Mouse (Mus musculus): ENCODE measurements around the gene Cdan1. TPM values are rescaled to one million over a fixed set of nuclear protein-coding genes. Genes with fewer than 3 reads are reported as not detected.
"Not testable (repeated sequence)": the region's sequence is repeated elsewhere in the genome, so short reads cannot be mapped to it uniquely, and the experiment has no call there.

Cdan1 gene
- polyA plus RNA-seq, 1 experiment from 2014 or later = 7.8 TPM

DNA sequence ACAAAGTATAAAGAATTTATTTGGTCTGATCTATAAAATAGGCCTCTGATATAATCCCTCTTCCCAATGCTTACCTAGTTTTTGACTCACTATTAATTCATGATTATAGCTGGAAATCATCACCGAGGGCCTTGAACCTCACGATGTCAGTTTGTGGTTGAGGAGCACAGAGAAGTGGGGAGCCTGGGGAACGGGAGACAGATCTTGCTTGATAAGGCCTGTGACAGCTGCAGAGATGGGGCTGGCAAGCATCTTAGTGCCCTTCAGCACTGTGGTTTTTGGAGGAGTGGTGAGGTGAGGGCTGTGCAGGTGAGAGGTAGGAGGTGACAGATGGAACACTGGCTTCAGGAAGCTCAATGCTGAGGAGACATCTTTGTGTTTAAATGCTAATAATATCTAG lies 139.8 kb downstream of the Cdan1 start:
- Histone ChIP-seq H3K27ac (ENCODE audit: low read depth, low read length) (no peak overlapping the region), H3K4me3 (ENCODE audit: low read depth, low read length) (no peak overlapping the region), H3K9me3 (ENCODE audit: control insufficient read depth, low read length) (no peaks in the 10 kb centered on the region), H3K36me3 (ENCODE audit: control insufficient read depth, insufficient read depth, low read length) (peaks cover 10% of the 10 kb centered on the region), H3K9ac (replicated peaks; ENCODE audit: low read depth, low read length) (no peak overlapping the region), H3K4me2 (ENCODE audit: low read depth, low read length) (no peak overlapping the region), H3K27me3 (ENCODE audit: control insufficient read depth, insufficient read depth, low read length) (no peaks in the 10 kb centered on the region), H3K4me1 (ENCODE audit: control insufficient read depth, insufficient read depth, low read length) (no peaks in the 10 kb centered on the region)
- ATAC-seq (ENCODE audit: low read depth) = no peak
- WGBS = 93% methylated on average over 3 of the region's 3 CpGs

DNA sequence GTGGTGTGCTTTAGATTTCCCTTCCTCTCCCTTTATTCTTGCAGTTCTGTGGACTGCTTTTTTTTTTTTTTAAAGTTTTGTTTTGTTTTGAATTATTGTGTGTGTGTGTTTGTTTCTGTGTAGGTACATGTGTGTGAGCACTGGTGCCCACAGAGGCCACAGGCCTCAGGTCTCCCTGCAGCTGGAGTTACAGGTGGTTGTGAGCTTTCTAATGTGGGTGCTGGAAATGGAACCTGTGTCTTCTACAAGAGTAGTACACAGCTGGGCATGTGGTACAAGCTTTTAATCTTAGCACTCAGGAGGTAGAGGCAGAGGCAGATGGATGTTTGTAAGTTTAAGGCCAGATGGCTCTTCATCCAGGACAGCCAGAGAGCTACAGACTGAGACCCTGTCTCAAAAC lies 142.9 kb downstream of the Cdan1 start:
- Histone ChIP-seq H3K4me2 (ENCODE audit: low read depth, low read length) (no peak overlapping the region), H3K27ac (ENCODE audit: low read depth, low read length) (no peak overlapping the region), H3K27me3 (ENCODE audit: control insufficient read depth, insufficient read depth, low read length) (no peaks in the 10 kb centered on the region), H3K4me1 (ENCODE audit: control insufficient read depth, insufficient read depth, low read length) (no peaks in the 10 kb centered on the region), H3K4me3 (ENCODE audit: low read depth, low read length) (no peak overlapping the region), H3K9ac (replicated peaks; ENCODE audit: low read depth, low read length) (no peak overlapping the region), H3K9me3 (ENCODE audit: control insufficient read depth, low read length) (no peaks in the 10 kb centered on the region), H3K36me3 (ENCODE audit: control insufficient read depth, insufficient read depth, low read length) (no peaks in the 10 kb centered on the region)
- no peak for ATAC-seq (ENCODE audit: low read depth)

DNA sequence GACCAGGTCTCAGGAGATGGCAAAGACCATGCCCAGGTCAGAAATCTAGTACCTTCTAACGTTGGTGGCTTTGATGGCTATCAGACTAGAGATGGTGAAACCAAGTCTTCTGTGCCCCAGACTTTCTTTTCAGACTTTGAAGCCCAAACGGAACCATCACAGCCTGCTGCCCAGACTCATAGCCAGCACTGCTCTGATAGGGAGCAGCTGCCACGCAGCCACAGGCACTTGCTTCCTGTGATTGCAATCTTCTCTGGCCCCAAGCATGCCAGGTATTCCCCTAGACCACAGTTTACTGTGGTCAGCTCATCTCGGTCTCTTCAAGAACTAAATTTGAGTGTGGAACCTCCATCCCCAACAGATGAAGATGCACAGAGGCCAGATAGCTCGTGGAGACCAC lies 147.3 kb downstream of the Cdan1 start:
- H3K9me3 ChIP-seq (ENCODE audit: control insufficient read depth, low read length) = no peaks in the 10 kb centered on the region
- no peak for ATAC-seq (ENCODE audit: low read depth)
- H3K4me2 ChIP-seq (ENCODE audit: low read depth, low read length) = no peak overlapping the region
- H3K27ac ChIP-seq (ENCODE audit: low read depth, low read length) = no peak overlapping the region
- no peak overlapping the region for H3K9ac ChIP-seq (replicated peaks; ENCODE audit: low read depth, low read length)
- H3K4me1 ChIP-seq (ENCODE audit: control insufficient read depth, insufficient read depth, low read length) = no peaks in the 10 kb centered on the region
- no peak overlapping the region for H3K4me3 ChIP-seq (ENCODE audit: low read depth, low read length)
- H3K36me3 ChIP-seq (ENCODE audit: control insufficient read depth, insufficient read depth, low read length) = peaks cover 14% of the 10 kb centered on the region
- 77% methylated on average over 5 of the region's 5 CpGs for WGBS
- no peaks in the 10 kb centered on the region for H3K27me3 ChIP-seq (ENCODE audit: control insufficient read depth, insufficient read depth, low read length)

DNA sequence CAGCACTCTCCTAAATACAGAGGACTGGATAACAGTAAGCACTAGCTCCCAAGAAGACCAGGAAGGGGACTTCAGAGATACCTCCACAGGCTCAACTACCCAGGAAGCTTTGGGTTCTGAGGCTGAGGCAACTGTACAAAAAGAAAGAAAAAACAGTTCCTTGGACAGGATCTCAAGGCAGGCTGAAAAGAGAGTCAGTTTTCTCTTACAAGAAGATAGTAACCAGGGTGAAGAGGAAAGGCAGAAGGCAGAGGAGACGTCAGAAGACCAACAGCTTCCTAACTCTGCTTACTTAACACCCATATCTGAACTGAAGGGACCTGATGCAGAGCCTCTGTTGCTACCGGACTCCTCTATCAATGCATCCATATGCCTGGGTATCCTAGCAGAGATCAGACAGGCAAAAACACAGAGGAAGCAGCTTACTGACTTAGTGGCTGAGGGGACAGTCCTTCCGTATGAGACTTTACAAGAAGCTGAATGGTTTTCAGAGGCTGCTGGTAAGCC lies 149.5 kb downstream of the Cdan1 start:
- no peak for ATAC-seq (ENCODE audit: low read depth)

DNA sequence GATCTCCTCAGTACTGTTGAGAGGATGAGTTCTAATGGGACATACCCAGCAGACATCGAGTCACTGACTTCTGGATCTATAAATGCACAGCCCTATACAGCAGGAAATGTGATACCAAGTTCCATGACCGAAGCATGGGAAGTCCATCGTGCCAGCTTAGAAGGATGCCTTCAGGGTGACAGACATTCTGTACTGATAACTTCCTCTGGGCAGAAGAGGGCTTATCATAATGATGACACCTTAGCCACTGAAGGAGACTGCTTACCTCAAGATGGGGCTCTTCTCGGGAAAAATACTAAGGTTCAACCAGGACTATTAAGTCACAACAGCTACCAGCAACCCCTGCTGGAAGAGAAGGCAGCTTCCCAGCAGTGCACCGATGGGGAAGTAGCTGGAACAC lies 152.2 kb downstream of the Cdan1 start:
- H3K36me3 ChIP-seq (ENCODE audit: control insufficient read depth, insufficient read depth, low read length) = peaks cover 28% of the 10 kb centered on the region
- WGBS = 86% methylated on average over 5 of the region's 5 CpGs

More for the DNA sequence above, 149.5 kb downstream of the Cdan1 start:
- no peaks in the 10 kb centered on the region for H3K9me3 ChIP-seq (ENCODE audit: control insufficient read depth, low read length)
- H3K4me3 ChIP-seq (ENCODE audit: low read depth, low read length) = no peak overlapping the region
- H3K27me3 ChIP-seq (ENCODE audit: control insufficient read depth, insufficient read depth, low read length) = no peaks in the 10 kb centered on the region
- no peak overlapping the region for H3K27ac ChIP-seq (ENCODE audit: low read depth, low read length)
- H3K36me3 ChIP-seq (ENCODE audit: control insufficient read depth, insufficient read depth, low read length) = peaks cover 23% of the 10 kb centered on the region
- no peaks in the 10 kb centered on the region for H3K4me1 ChIP-seq (ENCODE audit: control insufficient read depth, insufficient read depth, low read length)
- H3K9ac ChIP-seq (replicated peaks; ENCODE audit: low read depth, low read length) = no peak overlapping the region
- 93% methylated on average over 3 of the region's 3 CpGs for WGBS
- H3K4me2 ChIP-seq (ENCODE audit: low read depth, low read length) = no peak overlapping the region

DNA sequence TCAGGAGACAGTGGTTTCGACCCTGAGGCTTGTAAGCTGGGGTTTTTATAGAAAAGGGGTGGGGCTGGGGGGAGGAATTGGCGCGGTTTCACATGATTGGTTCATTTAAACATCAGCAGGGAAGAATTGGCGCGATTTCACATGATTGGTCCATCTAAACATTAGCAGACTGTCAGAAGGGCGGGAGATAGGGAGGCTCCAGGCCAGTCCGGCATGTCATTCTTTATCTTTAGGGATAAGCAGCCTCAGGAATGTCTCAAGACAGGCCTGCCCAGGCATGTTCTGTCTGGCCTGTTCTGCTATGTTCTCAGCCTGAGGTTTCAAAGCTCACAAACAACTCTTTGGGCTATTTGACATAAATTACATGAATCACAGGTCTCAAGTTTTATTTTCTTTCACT lies 168.8 kb downstream of the Cdan1 start:
- not testable (repeated sequence) for H3K4me2 ChIP-seq (ENCODE audit: low read depth, low read length); H3K9ac ChIP-seq (replicated peaks; ENCODE audit: low read depth, low read length); H3K27ac ChIP-seq (ENCODE audit: low read depth, low read length); H3K4me1 ChIP-seq (ENCODE audit: control insufficient read depth, insufficient read depth, low read length); ATAC-seq (ENCODE audit: low read depth); H3K36me3 ChIP-seq (ENCODE audit: control insufficient read depth, insufficient read depth, low read length); H3K27me3 ChIP-seq (ENCODE audit: control insufficient read depth, insufficient read depth, low read length); H3K4me3 ChIP-seq (ENCODE audit: low read depth, low read length); H3K9me3 ChIP-seq (ENCODE audit: control insufficient read depth, low read length)
- 92% methylated on average over 7 of the region's 7 CpGs for WGBS

More for the DNA sequence above, 152.2 kb downstream of the Cdan1 start:
- Histone ChIP-seq H3K27ac (ENCODE audit: low read depth, low read length) (no peak overlapping the region), H3K4me2 (ENCODE audit: low read depth, low read length) (no peak overlapping the region), H3K4me3 (ENCODE audit: low read depth, low read length) (no peak overlapping the region), H3K9ac (replicated peaks; ENCODE audit: low read depth, low read length) (no peak overlapping the region), H3K9me3 (ENCODE audit: control insufficient read depth, low read length) (no peaks in the 10 kb centered on the region), H3K4me1 (ENCODE audit: control insufficient read depth, insufficient read depth, low read length) (no peaks in the 10 kb centered on the region), H3K27me3 (ENCODE audit: control insufficient read depth, insufficient read depth, low read length) (no peaks in the 10 kb centered on the region)
- ATAC-seq (ENCODE audit: low read depth) = no peak

DNA sequence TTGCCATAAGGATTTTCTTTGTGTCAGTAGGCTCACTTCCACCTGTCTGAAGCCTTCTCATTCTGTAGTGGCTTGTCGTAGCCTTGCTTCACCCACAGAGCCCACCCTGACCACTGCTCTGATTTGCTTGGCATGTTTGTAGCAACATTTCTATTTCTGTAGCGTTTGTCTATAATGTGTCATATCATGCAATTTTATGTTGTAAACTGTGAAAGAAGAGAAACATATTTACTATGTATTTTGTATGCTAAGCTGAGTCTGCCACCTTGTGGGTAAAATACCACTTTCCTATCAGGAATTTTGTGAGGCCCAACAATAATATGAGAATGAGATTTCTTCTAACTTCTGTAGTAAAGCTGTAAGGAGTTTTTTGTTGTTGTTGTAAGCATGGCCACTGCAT lies 179.7 kb downstream of the Cdan1 start:
- H3K27me3 ChIP-seq (ENCODE audit: control insufficient read depth, insufficient read depth, low read length) = no peaks in the 10 kb centered on the region
- no peak overlapping the region for H3K4me3 ChIP-seq (ENCODE audit: low read depth, low read length)
- H3K36me3 ChIP-seq (ENCODE audit: control insufficient read depth, insufficient read depth, low read length) = no peaks in the 10 kb centered on the region; the same call in 1 of the 2 replicates
- no peak overlapping the region for H3K4me2 ChIP-seq (ENCODE audit: low read depth, low read length)
- ATAC-seq (ENCODE audit: low read depth) = no peak
- H3K9ac ChIP-seq (replicated peaks; ENCODE audit: low read depth, low read length) = no peak overlapping the region
- 90% methylated on average over 2 of the region's 2 CpGs for WGBS
- no peaks in the 10 kb centered on the region for H3K4me1 ChIP-seq (ENCODE audit: control insufficient read depth, insufficient read depth, low read length)
- no peaks in the 10 kb centered on the region for H3K9me3 ChIP-seq (ENCODE audit: control insufficient read depth, low read length)
- H3K27ac ChIP-seq (ENCODE audit: low read depth, low read length) = no peak overlapping the region

DNA sequence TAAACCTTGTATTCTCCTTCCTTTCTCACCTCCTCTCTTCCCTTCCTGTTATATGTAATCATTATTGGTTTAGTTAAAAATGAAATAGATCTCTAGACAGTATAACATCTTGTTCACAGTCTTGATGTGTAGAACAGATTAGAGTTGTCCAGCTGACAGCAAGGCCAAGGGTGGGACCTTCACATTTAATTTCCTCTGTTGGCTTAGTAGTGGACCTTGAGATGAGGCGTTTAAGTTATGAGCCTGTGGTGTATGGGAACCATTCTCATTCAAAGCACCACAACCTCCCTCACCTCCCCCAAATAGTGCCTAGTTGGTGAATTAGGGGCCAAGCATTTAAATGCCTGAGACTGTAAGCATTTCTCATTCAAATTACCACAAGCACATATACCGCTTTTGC lies 182.5 kb downstream of the Cdan1 start:
- 79% methylated on average over 2 of the region's 2 CpGs for WGBS
- no peak overlapping the region for H3K4me3 ChIP-seq (ENCODE audit: low read depth, low read length)
- no peaks in the 10 kb centered on the region for H3K9me3 ChIP-seq (ENCODE audit: control insufficient read depth, low read length)
- no peak overlapping the region for H3K27ac ChIP-seq (ENCODE audit: low read depth, low read length)
- H3K4me2 ChIP-seq (ENCODE audit: low read depth, low read length) = no peak overlapping the region
- no peak for ATAC-seq (ENCODE audit: low read depth)
- H3K27me3 ChIP-seq (ENCODE audit: control insufficient read depth, insufficient read depth, low read length) = no peaks in the 10 kb centered on the region
- H3K4me1 ChIP-seq (ENCODE audit: control insufficient read depth, insufficient read depth, low read length) = no peaks in the 10 kb centered on the region
- no peaks in the 10 kb centered on the region; the same call in 1 of the 2 replicates for H3K36me3 ChIP-seq (ENCODE audit: control insufficient read depth, insufficient read depth, low read length)
- no peak overlapping the region for H3K9ac ChIP-seq (replicated peaks; ENCODE audit: low read depth, low read length)

All from neural tube, embryonic 14.5 days (tissue).